Mouse (Mus musculus): ENCODE measurements around the gene Mov10.
"Not testable (repeated sequence)": the region's sequence is repeated elsewhere in the genome, so short reads cannot be mapped to it uniquely, and the experiment has no call there.

The Mov10 gene

DNA sequence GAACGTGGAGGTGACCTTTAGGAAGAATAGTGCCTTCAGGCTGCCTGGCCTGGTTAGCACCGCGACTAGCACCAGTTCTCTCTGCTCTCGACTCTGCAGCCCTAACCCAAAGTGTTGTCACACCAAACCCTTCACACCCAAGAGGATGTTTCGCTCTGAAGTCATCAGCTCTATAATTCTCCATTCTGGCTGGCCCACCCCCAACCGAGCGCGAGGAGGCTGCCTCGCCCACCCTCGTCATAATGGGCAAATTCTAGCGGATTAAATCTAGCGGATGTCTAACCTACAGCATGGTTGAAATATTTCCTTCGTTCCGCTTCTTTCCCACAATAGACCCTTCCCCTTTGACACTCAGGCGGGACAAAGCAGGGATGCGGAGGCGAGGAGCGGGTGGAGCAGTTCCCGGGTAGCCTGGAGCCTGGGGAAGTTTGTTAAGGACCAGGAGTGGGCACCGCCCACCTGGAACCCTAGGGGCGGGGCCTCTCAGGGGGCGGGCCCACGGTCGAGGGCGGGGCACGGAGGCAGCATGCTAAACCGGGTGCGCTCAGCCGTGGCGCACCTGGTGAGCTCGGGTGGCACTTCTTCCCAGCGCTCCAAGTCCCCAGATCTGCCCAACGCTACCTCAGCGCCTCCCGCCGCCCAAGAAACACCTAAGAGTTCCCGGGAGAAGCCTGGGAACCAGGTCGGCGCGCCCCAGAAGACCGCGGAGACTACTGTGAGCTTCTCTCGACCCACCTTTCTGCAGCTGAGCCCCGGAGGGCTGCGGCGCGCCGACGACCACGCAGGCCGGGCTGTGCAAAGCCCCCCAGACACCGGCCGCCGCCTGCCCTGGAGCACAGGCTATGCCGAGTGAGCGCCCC lies 37.6 kb downstream of the Mov10 start, which contains the start of gene Ppm1j:
Gene Ppm1j, plus strand, starts transcription at position 496 of the 860 bp plus-strand sequence.
- no peak for DNase-seq (ENCODE audit: low spot score)

- DNase-seq (ENCODE audit: low spot score): peak; percentile 63
Measured at GRCm38 (mm10) chr3:104779949-104780348, 38.4 kb downstream of the Mov10 start.

- no peak for DNase-seq (ENCODE audit: low spot score)
Measured at GRCm38 (mm10) chr3:104777342-104777741, 41.0 kb downstream of the Mov10 start.

- DNase-seq (ENCODE audit: low spot score): no peak
Measured at GRCm38 (mm10) chr3:104773301-104773700, 45.1 kb downstream of the Mov10 start.

- DNase-seq (ENCODE audit: low spot score): no peak
Measured at GRCm38 (mm10) chr3:104771460-104771859, 46.9 kb downstream of the Mov10 start.

DNA sequence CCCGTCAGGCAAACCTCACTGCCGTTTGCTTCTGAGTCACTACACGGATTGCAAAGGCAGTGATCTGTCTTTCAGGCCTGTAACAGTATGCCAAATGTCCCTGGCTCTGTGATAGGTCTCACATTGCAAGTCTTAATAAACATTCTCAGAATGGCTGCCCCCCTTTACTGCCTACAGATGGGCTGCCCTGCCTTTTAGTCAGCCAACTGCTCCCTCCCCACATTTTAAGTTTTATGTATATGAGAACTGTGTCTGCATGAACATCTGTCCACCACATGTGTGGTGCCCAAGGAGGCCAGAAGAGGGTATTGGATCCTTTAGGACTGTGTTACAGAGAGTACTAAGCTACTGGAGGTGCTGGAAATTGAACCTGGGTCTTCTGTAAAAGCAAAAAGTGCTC lies 47.4 kb downstream of the Mov10 start:
- DNase-seq (ENCODE audit: low spot score): no peak

- no peak for DNase-seq (ENCODE audit: low spot score)
Measured at GRCm38 (mm10) chr3:104770035-104770434, 48.3 kb downstream of the Mov10 start.

- DNase-seq (ENCODE audit: low spot score): no peak
Measured at GRCm38 (mm10) chr3:104769135-104769534, 49.2 kb downstream of the Mov10 start.

DNA sequence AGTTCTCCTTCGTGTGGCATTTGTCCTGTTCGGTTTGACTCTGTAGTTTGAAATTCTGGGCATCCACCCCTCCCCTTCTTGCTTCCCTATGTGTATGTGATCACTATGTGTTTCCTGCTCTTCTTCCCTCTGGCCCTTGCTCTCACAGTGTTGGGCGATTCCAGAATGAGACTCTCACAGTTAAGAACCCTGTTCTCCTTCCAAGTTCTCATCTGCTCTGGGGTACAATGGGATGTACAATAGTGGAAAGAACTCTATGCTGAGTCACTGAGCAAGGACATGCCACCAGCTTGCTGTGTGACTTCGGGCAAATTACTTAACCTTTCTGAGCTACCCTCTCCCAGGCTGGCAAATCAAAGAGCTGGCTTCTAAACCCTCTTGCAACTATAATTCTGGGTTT lies 50.6 kb downstream of the Mov10 start:
- no peak for DNase-seq (ENCODE audit: low spot score)

DNA sequence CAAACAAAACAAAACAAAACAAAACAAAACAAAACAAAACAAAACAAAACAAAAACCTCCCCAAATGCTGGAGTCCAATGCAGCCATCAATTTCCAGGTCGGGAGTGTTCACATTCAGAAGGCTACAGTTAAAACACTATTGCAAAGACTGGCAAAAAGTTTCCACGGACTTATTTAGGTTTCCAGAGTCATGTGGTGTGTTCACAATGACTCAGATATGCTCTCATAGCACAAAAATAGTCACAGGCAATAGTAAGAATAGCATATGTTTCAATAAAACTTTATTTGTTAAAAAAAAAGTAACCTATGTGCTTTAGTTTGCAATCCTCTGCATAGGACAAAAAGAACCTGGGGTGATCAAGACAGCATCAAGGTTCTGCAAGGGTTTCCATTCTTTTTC lies 51.2 kb downstream of the Mov10 start:
- DNase-seq (ENCODE audit: low spot score): no peak

GRCm38 (mm10) chr3:104765021-104765420 lies 53.3 kb downstream of the Mov10 start:
- DNase-seq (ENCODE audit: low spot score): no peak

GRCm38 (mm10) chr3:104762103-104762863 lies 56.1 kb downstream of the Mov10 start:
- DNase-seq (ENCODE audit: low spot score): not testable (repeated sequence)

DNA sequence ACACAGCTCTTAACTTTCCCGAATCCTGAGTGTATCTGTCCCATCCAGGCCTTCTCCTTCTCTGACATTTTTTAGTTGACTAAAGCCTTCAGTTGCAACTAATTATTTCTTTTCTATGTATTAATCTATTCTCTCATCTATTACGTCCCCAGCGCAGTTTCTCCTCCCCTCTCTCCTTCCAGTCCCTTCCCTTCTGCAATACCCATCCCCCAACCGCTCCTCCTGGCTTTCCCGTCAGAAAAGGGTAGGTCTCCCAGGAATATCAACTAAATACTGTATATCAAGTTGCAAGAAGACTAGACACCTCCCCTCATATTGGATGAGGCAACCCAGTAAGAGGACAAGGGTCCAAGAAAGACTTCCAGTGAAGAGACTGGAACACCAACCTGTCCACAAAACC lies 59.5 kb downstream of the Mov10 start:
- no peak for DNase-seq (ENCODE audit: low spot score)

- DNase-seq (ENCODE audit: low spot score): peak; percentile 69
Measured at GRCm38 (mm10) chr3:104758406-104758805, 60.0 kb downstream of the Mov10 start.

DNA sequence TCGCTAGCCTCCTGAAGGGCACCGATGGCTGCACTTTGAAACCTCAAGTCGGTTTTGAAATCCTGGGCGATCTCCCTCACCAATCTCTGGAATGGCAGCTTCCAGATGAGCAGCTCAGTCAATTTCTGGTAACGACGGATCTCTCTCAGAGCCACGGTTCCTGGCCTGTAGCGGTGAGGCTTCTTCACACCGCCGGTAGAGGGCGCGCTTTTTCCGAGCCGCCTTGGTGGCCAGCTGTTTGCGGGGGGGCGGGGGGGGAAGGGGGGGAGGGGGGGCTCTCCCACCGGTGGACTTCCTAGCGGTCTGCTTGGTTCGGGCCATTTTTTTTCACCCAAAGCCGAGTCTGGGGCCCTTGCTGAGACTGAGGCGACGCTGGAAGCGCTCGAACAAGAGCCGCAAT lies 65.5 kb downstream of the Mov10 start:
- not testable (repeated sequence) for DNase-seq (ENCODE audit: low spot score)
